Mouse (Mus musculus): Measurements from ENCODE around the gene Parvb.

GRCm38 (mm10) chr15:84324870-84325553, 93.2 kb downstream of the Parvb start:
- no peak for TF ChIP-seq ZKSCAN1 (IDR thresholded peaks at IDR 0.05; ENCODE audit: low read depth, low read length)
- TF ChIP-seq MXI1 (IDR thresholded peaks at IDR 0.05; ENCODE audit: low read depth, low read length), result no peak
- TF ChIP-seq POLR2A (IDR thresholded peaks at IDR 0.05; ENCODE audit: control insufficient read depth in 1 of 2, insufficient read depth in 1 of 2, low read depth in 1 of 2, low read length in 2 of 2, poor library complexity in 1 of 2), result peak in 1 of 2 experiments; percentile 6; a peak in 1 of 4 replicates
- no peak for TF ChIP-seq JUND (IDR thresholded peaks at IDR 0.05; ENCODE audit: low read depth, low read length)
- TF ChIP-seq CTCF (IDR thresholded peaks at IDR 0.05 in 2 of 3, conservative IDR thresholded peaks at IDR 0.05 in 1 of 3; ENCODE audit: control insufficient read depth in 1 of 3, insufficient read depth in 1 of 3, low read depth in 2 of 3, low read length in 3 of 3, poor library complexity in 1 of 3, severe bottlenecking in 1 of 3), result no peak
- no peak; the same call in 1 of the 2 replicates for TF ChIP-seq NELFE (IDR thresholded peaks at IDR 0.05; ENCODE audit: low read depth, low read length)
- no peak for TF ChIP-seq ETS1 (IDR thresholded peaks at IDR 0.05; ENCODE audit: low read depth, low read length)

All from MEL (cell line).